Mouse (Mus musculus): ENCODE measurements around the gene Lmx1b. TPM values are rescaled to one million over a fixed set of nuclear protein-coding genes. Genes with fewer than 3 reads are reported as not detected.
A peak's percentile ranks its signal among the peaks of the same experiment; 100 is the strongest.

Gene Lmx1b
- total and polyA plus RNA-seq, 3 experiments: 0.08 to 0.18 TPM; not detected in 1

DNA sequence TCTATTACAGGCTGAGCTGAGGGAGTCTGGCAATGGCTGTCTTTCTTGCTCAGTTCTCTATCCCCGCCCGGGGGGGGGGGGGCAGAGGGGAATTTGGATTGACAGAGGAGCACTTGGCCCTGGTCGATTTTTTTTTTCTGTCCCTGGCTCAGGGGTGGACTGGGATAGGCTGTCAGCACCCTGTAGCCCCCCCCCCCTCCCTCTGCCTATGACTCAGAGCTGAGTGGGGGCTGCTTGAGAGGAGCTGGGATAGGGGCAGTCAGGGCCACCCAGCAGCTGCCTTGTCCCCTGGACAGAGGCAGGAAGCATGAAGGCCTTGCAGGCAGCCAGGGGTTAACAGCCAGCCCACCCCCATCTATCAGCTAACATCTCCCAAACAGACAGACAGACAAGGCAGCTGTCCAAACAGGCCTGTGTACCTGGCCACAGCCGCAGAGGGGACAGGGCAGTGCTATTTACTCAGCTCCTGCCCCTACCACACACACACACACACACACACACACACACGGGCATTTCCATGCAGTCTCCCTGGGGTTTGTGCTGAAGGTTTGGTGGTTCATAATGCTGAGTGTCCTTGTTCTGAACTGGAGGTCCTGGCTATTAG is 57.8 kb downstream of the Lmx1b start:
- no peaks in the 10 kb centered on the region for H3K4me1 ChIP-seq (ENCODE audit: control insufficient read depth, insufficient read depth, low read length)
- no peak for DNase-seq
- intact Hi-C loops (cut with DNase I): no loop called here
- WGBS: 12% methylated on average over 5 of the region's 5 CpGs
- no peaks in the 10 kb centered on the region for H3K36me3 ChIP-seq (ENCODE audit: control insufficient read depth, insufficient read depth, low read length)
- no peaks in the 10 kb centered on the region for H3K79me2 ChIP-seq (replicated peaks; ENCODE audit: control insufficient read depth, insufficient read depth, low read length)
- no peak overlapping the region for H3K9ac ChIP-seq (ENCODE audit: low read depth, low read length)
- H3K27me3 ChIP-seq (ENCODE audit: control insufficient read depth, insufficient read depth, low read length): peaks cover 3% of the 10 kb centered on the region
- H3K27ac ChIP-seq: no peak overlapping the region
- TF ChIP-seq EP300 (IDR thresholded peaks at IDR 0.05; ENCODE audit: insufficient read depth, low read depth, low read length): no peak
- no peak for TF ChIP-seq CTCF (IDR thresholded peaks at IDR 0.05)
- TF ChIP-seq POLR2A (IDR thresholded peaks at IDR 0.05; ENCODE audit: insufficient read depth, low read depth, low read length): no peak
- H3K4me3 ChIP-seq: no peak overlapping the region

DNA sequence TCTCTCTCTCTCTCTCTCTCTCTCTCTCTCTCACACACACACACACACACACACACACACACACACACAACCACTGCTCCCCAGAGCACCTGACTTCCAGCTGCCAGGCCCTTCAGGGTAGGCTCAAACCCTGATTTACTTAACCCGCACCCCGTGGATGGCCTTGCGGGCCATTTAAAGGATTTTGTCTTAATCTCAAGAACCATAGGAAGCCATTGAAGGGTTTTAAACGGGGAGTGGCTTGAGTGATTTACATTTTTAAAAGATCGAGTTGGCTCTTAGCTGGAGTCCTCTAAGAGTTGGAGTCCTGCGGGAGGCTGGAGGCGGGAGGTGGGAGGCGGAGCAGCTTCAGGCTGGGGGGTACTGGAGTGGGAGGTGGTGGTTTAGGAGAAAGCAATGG is 58.4 kb downstream of the Lmx1b start:
- Histone ChIP-seq H3K79me2 (replicated peaks; ENCODE audit: control insufficient read depth, insufficient read depth, low read length) (no peaks in the 10 kb centered on the region), H3K9ac (ENCODE audit: low read depth, low read length) (no peak overlapping the region), H3K27me3 (ENCODE audit: control insufficient read depth, insufficient read depth, low read length) (peaks cover 3% of the 10 kb centered on the region), H3K4me3 (no peak overlapping the region), H3K4me1 (ENCODE audit: control insufficient read depth, insufficient read depth, low read length) (no peaks in the 10 kb centered on the region), H3K27ac (no peak overlapping the region), H3K36me3 (ENCODE audit: control insufficient read depth, insufficient read depth, low read length) (no peaks in the 10 kb centered on the region)
- no peak for DNase-seq
- intact Hi-C loops (cut with DNase I): no loop called here
- TF ChIP-seq POLR2A (IDR thresholded peaks at IDR 0.05; ENCODE audit: insufficient read depth, low read depth, low read length): no peak
- TF ChIP-seq EP300 (IDR thresholded peaks at IDR 0.05; ENCODE audit: insufficient read depth, low read depth, low read length): no peak
- no peak for TF ChIP-seq CTCF (IDR thresholded peaks at IDR 0.05)
- WGBS: 24% methylated on average over 8 of the region's 8 CpGs

DNA sequence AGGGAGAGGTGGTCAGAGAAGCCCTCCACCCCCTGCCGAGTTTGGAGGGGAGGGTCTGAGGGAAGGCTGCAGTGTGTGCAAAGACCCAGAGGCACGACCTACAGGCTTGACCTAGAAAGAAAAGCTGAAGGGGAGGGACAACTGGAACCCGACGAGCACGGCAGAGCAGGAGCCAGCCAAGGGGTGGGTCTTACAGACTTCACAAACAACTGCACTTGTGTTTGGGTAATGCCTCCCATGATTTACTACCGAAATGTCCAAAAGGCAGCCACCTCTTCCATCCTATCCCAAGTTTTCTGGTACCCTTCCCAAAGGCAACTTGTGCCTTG is 58.9 kb downstream of the Lmx1b start:
- no peak for DNase-seq
- no peaks in the 10 kb centered on the region for H3K79me2 ChIP-seq (replicated peaks; ENCODE audit: control insufficient read depth, insufficient read depth, low read length)
- peaks cover 3% of the 10 kb centered on the region for H3K27me3 ChIP-seq (ENCODE audit: control insufficient read depth, insufficient read depth, low read length)
- no peak overlapping the region for H3K27ac ChIP-seq
- H3K4me1 ChIP-seq (ENCODE audit: control insufficient read depth, insufficient read depth, low read length): no peaks in the 10 kb centered on the region
- H3K9ac ChIP-seq (ENCODE audit: low read depth, low read length): no peak overlapping the region
- intact Hi-C loops (cut with DNase I): no loop called here
- H3K4me3 ChIP-seq: no peak overlapping the region
- no peak for TF ChIP-seq EP300 (IDR thresholded peaks at IDR 0.05; ENCODE audit: insufficient read depth, low read depth, low read length)
- no peak for TF ChIP-seq POLR2A (IDR thresholded peaks at IDR 0.05; ENCODE audit: insufficient read depth, low read depth, low read length)
- no peak for TF ChIP-seq CTCF (IDR thresholded peaks at IDR 0.05)
- no peaks in the 10 kb centered on the region for H3K36me3 ChIP-seq (ENCODE audit: control insufficient read depth, insufficient read depth, low read length)
- WGBS: 8% methylated on average over 6 of the region's 6 CpGs

DNA sequence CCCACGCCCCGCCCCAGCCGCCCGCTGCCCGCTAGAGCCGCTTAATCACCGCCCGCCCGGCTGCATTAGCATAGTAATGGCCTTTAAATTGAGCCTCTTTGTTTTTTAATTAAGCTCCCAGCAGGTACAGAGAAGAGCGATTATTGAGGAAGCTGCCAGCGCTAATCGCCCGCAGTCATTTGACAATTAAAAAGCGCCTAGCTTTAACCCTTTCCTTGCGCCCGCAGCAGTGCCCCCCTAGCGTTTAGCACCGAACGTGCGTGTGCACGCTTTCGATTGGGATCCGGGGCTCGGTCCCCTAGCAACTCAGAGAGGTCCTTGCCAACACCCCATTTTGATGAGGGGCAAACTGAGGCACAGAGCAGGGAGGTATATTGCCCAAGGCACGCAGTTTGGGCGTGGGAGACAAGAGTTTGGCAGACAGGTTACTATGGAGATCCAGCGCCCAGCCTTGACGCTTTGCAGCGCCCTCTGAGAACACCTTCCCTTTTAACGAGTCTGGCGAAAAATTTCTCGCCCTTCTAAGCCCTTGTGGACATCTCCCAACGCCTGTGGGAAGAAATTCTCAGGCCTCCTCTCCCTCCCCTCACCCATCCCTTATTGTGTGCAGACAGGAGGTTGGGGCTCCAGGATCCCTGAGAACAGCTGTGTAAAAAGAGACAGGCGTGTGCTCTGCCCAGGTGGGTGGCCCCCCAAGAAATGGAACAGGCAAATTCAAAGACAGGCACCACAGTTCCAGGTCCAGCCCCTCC is 59.4 kb downstream of the Lmx1b start:
- Histone ChIP-seq H3K27me3 (ENCODE audit: control insufficient read depth, insufficient read depth, low read length) (peaks cover 3% of the 10 kb centered on the region), H3K4me3 (peak overlapping the region; percentile 20; the same call in 1 of the 2 replicates), H3K4me1 (ENCODE audit: control insufficient read depth, insufficient read depth, low read length) (no peaks in the 10 kb centered on the region), H3K36me3 (ENCODE audit: control insufficient read depth, insufficient read depth, low read length) (no peaks in the 10 kb centered on the region), H3K27ac (no peak overlapping the region), H3K79me2 (replicated peaks; ENCODE audit: control insufficient read depth, insufficient read depth, low read length) (no peaks in the 10 kb centered on the region), H3K9ac (ENCODE audit: low read depth, low read length) (no peak overlapping the region)
- no peak for DNase-seq
- WGBS: 2% methylated on average over 34 of the region's 34 CpGs
- TF ChIP-seq POLR2A (IDR thresholded peaks at IDR 0.05; ENCODE audit: insufficient read depth, low read depth, low read length) (no peak), EP300 (IDR thresholded peaks at IDR 0.05; ENCODE audit: insufficient read depth, low read depth, low read length) (no peak), CTCF (IDR thresholded peaks at IDR 0.05) (no peak)
- intact Hi-C loops (cut with DNase I): no loop called here

DNA sequence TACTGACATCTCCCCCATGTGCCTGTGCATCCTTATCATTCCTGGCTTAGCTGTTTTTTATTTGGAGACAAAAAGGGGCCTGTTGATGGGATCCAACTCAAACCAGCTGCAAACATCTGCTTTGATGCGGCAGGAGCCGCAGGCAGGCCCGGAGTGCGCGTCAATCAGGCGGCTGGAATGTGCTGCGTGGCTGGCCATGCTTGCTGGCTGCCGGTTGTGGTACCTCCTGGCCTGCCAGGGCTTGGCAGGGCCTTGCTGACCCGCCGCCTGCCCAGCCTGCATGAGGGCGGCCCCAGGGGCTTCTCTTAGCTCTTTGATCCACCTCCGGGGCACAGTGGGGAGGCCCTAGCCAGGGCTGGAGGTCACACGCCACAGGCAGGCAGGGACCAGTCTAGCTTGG is 64.9 kb downstream of the Lmx1b start:
- Histone ChIP-seq H3K4me1 (ENCODE audit: control insufficient read depth, insufficient read depth, low read length) (no peaks in the 10 kb centered on the region), H3K36me3 (ENCODE audit: control insufficient read depth, insufficient read depth, low read length) (no peaks in the 10 kb centered on the region), H3K4me3 (no peak overlapping the region), H3K9ac (ENCODE audit: low read depth, low read length) (no peak overlapping the region), H3K27me3 (ENCODE audit: control insufficient read depth, insufficient read depth, low read length) (no peaks in the 10 kb centered on the region), H3K79me2 (replicated peaks; ENCODE audit: control insufficient read depth, insufficient read depth, low read length) (no peaks in the 10 kb centered on the region), H3K27ac (no peak overlapping the region)
- no peak for TF ChIP-seq CTCF (IDR thresholded peaks at IDR 0.05)
- no peak for TF ChIP-seq EP300 (IDR thresholded peaks at IDR 0.05; ENCODE audit: insufficient read depth, low read depth, low read length)
- TF ChIP-seq POLR2A (IDR thresholded peaks at IDR 0.05; ENCODE audit: insufficient read depth, low read depth, low read length): no peak
- intact Hi-C loops (cut with DNase I): no loop called here
- DNase-seq: peak in 1 of 2 experiments; percentile 15
- 39% methylated on average over 13 of the region's 13 CpGs for WGBS

DNA sequence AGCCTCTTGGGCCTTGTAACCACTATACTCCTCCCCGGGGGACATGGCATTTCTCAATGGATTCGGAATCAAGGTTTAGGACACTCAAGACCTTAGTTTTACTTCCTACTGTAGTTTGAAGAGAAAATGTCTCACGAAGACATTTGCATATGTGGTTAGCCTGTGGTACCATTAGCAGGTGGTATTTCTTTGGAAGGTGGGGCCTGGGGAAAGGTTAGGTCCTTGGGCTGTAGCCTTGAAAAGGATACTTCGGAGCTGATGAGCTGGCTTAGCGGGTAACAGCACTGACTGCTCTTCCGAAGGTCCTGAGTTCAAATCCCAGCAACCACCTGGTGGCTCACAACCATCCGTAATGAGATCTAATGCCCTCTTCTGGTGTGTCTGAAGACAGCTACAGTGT is 67.2 kb downstream of the Lmx1b start:
- Histone ChIP-seq H3K4me1 (ENCODE audit: control insufficient read depth, insufficient read depth, low read length) (no peaks in the 10 kb centered on the region), H3K36me3 (ENCODE audit: control insufficient read depth, insufficient read depth, low read length) (no peaks in the 10 kb centered on the region), H3K27ac (no peak overlapping the region), H3K9ac (ENCODE audit: low read depth, low read length) (no peak overlapping the region), H3K4me3 (no peak overlapping the region), H3K27me3 (ENCODE audit: control insufficient read depth, insufficient read depth, low read length) (no peaks in the 10 kb centered on the region), H3K79me2 (replicated peaks; ENCODE audit: control insufficient read depth, insufficient read depth, low read length) (no peaks in the 10 kb centered on the region)
- intact Hi-C loops (cut with DNase I): no loop called here
- no peak for DNase-seq
- TF ChIP-seq POLR2A (IDR thresholded peaks at IDR 0.05; ENCODE audit: insufficient read depth, low read depth, low read length) (no peak), CTCF (IDR thresholded peaks at IDR 0.05) (no peak)
- 93% methylated on average over 7 of the region's 7 CpGs for WGBS

Data from heart, adult 2 months (tissue).